Mouse (Mus musculus) telencephalon, adult 2 months (tissue): ENCODE measurements at regions not wholly inside any gene's neighbourhood (a gene's known extent, or its start where the extent isn't known, plus 50 kb on each side); places are given as distances from the start of the nearest gene placed in this dataset.

Source experiments
- DNase-seq: peaks from one replicate; pipeline ENCODE4 v3.0.0-alpha.2; 2011; ENCODE audit warnings: low read depth, low spot score

DNA sequence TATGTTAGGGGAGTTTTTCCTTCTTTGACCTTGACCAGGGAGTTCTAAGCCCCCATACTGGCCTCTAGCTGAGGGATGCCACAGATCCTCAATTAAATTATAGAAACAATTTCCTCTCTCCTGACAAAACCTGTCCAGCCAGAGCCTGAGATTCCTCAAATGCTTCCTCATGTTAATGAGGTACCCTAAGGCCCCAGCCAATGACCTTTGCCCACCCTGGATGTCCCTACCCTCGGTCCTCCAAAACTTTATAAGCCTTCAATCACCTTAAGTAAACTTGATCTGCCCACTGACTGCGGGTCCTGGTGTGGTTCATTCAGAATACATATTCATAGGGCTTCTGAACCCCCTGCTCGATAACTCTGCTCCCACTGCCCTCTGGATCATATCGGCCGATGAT, 227.7 kb upstream of the Vstm2b start:
- DNase-seq, result no peak

DNA sequence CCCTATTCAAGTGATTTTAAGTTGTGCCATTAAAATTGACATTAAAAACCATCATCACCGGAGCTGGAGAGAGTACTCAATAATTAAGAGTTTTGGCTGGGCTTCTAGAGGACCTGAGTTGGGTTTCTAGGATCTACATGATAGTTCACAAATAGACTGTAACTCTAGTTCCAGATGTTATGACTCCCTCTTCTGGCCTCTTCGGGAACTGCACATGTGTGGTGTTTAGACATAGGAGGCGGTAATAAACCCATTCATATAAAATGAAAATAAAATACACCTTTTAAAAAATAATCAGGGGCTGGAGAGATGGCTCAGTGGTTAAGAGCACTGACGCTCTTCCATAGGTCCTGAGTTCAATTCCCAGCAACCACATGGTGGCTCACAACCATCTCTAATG, 227.1 kb upstream of the Vstm2b start:
- no peak for DNase-seq

DNA sequence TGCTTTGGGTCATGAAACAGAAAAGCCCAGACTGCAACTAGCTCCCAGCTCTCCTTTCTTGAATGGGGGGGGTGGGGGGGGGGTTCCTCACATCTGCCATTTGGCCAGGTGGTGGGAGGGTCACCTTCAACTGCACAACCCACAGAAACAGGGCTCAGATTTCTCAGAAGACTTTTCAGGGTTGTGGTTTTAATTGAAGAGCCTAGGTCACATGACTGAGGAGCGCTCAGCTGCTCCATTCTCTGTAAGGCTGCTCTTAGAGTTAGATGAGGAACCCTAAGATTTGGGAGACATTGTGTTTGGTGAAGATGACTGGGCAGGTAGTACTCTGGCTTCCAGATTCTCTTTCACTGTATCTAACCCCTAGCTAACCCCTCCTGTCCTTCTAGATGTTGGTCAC, 225.8 kb upstream of the Vstm2b start:
- no peak for DNase-seq

DNA sequence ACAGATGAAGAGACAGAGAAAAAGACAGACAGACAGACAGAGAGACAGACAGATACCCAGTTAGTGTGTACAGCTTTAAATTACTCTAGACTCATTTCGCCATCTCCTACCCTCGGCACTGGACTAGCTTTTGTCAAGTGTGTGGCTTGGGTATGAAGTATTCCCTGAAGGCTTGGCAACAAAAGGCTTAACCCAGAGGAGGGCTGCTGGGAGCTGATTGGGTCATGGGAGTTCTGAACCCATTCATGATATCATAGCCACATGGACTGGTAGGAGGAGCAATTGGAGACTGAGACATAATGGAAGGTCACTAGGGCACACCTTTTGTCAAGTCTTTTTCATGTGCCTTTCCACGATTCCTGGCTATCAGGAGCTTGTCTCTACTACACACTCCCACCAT, 223.7 kb upstream of the Vstm2b start:
- no peak for DNase-seq

DNA sequence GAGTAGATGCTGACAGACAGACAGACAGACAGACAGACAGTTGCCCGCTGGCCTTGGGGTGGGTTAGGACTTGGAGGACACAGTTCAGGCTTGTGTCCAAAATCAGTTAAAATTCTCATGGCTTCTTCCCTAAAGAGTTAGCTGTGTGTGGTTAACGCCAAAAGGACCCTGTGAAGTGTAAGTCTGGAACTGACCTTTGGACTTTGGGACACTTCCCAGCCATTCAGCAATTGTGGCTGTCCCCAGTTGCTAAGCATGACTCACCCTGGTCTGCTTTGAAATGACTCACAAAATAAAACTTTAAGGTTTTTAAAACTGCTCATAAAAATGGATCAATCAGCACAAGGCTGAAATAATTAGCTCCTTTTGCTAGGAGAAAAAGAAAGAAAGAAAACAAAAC, 220.5 kb upstream of the Vstm2b start:
- DNase-seq, result no peak

DNA sequence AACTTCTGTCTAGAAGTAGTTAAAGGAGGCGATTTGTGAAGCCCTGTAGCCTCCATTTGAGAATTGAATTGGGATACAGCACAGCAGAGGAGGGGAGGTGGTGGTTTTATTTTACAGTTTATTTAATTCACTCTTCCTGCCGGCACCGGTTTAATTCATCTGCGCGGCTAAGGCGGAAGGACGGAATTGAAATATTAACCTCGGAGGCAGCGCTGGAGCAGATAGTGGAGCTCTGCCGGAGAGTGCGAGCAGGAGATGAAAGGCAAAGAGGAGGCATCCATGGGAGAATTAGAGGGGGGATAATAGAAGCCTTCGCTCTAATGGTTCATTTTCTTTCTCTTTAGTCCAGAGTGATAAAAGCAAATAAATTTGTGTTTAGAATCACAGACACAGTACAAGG, 217.6 kb upstream of the Vstm2b start:
- no peak for DNase-seq

DNA sequence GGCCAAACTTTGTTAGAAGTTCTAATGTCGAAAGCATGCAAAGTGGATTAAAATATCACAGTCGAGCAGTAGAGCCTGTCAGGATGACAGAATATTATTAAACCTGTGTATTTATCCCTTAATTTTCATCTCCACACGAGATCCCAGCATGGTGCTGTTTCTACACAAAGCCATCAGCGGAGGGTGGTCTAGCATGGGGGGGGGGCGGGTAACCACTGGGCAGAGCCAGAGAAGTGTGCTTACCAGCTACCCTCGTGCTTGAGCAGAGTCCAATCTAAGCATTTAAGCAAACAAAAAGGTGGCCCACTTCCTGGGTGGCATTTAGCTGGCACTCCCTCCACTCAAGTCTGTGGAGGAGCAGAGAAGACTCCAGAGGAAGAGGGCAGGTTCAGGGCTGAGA, 217.1 kb upstream of the Vstm2b start:
- DNase-seq, result no peak

DNA sequence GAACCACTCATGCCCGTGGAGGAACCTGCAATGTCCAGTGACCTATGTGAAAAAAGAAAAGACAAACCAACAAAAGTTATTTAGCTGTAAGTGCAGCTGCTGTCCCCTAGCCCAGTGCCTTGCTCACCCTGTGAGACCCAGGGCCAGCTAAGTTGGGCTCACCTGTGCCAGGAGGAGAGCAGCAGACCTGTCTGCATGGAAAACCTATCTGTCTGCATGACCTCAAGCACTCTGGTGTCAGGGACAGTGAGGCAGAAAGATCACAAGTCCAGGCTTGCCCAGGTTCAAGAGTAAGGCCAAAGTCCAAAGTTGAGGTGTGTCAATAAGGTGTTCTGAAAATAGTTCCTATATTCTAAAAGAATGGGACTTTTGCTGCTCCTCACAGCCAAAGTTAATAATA, 215.0 kb upstream of the Vstm2b start:
- no peak for DNase-seq

DNA sequence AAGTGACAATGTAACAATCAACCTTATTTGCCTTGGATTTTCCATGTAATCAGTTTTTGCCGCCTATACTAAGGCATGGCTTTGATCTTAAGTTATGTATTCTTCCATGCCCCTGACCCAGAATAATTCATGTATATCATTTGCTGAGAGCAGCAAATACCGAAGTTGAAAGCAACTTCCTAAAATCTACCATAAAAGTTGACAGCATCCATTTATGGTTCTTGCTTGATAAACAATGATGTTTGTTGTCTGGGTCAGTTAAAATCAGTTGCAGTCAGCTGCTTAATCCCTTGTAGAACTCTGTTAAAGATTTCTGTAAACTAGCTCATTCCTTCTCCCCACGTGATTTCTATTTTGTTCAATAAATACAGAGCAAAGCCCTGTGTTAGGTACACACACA, 214.5 kb upstream of the Vstm2b start:
- no peak for DNase-seq

DNA sequence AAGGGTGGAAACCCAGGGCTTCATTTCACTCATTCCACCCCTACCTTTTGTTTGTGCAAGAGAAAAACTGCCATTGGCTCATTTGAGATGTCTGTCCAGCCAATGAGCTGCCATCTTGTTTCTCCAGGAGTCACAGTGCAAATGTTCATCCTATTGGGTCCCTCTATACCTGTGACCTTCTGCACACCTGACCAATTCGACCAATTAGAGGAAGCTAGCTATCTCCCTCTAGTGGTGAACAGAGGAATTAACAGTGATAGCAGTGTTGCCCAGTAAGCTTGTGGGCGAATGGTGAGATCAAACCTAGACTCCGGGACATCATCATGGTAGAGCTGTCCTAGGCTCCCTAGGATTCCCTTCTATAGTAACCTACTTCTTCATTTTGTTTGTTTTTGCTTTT, 211.1 kb upstream of the Vstm2b start:
- no peak for DNase-seq

DNA sequence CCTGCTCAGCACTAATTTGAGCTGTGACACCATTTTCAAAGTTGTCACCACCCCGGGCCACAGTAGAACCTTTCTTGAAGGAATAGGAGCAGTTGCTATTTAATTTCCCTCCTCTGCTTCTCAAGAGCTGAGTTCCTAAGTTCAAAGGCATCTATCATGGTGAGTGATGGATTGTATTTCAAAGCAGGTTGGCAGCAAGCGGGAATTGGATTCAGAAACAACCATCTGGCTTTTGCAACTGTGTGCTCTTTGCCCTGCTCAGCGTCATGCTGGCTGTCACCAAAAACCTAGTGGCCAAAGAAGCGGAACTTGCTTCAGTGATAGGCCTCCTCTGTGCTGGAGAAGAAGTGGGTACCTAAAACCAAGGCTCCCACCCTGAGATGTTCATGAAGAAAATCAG, 209.6 kb upstream of the Vstm2b start:
- DNase-seq, result no peak

DNA sequence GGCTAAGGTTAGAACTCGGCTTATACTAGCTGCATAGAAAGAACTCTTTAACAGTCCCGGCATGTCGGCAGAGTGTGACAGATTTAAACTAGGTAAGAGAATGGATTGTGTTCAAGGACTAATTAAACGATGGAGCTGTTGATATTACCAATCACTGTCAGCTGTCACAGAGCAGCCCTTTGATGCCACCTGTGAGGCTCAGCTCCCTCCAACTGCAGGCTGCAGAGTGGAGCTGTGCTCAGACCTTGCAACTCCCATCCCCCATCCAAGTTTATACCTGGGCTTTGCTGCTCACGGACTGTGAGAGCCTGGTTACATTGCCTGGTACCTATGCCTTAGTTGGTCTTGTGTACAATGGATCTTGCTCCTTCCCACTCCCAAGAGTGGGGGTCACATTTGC, 204.4 kb upstream of the Vstm2b start:
- no peak for DNase-seq

DNA sequence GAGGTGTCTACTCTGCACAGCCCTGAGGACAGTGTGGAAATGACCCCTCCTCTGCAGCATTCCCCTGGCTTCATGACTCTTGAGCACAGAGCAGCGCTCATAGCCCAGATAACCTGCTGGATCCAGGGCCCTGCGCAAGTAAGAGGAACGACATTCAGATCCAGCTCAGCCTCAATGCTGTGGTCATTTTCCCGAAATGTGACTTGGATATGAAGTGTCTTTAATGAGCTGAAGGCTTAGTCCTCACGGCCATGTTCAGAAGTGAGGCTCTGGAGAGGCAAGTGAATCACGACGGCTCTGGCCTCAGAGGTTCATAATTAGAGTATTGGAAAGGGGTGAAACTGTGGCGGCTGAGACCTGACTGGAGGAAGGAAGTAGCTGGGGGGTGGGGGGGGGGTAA, 200.6 kb upstream of the Vstm2b start:
- no peak for DNase-seq

DNA sequence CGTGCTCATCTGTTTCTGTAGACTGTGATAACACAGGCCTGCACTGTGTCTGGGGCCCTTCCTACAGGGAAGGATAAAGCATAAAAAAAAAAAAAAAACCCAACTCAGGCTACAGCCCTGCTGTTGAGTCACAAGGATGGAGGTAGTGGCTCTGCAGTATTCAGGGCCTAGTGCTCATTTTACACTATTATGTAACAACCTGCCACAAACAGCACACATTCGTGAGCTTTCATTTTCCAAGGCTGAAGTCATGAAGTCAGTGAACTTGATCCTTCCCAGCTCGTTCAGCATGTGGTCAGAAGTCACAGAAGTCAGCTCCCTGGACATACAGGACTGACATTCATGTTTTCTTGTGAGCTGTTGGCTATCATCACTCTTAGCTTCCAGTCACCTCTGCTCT, 199.8 kb upstream of the Vstm2b start:
- DNase-seq, result no peak

DNA sequence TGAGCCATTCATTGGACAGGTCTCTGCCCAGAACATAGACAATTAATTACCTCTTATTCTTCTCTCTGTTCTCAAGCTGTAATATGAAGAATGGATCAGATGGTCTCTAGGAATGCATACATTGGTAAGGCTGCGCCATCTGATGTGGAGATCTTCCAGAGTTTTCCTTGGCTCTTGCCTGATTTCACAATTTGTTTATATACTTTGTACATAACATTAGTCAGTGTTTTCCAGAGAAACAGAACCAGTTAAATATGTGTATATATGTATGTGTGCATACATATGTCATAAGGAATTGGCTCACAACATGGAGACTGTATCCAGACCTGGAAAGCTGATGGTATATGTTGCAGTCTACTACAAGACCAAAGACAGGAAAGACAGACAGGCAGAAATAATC, 198.5 kb upstream of the Vstm2b start:
- no peak for DNase-seq

DNA sequence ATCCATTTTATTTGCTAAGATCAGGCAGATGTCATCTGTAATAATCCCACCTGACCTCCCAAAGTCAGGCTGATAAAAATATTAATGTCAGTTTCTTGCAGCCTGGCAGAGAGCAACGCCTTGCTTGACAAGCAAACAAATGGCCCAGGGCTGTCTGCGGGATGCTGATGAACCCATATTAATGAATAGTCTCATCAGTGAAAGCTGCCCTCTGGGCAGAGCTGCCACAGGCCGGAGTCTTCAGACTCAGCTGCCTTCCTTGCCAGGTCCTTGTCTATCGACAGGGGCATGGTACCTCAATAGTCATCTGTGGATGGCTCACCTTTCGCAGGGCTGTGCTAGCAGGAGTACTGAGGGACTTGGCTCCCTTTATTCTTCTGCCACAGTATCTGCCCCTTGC, 197.5 kb upstream of the Vstm2b start:
- no peak for DNase-seq

DNA sequence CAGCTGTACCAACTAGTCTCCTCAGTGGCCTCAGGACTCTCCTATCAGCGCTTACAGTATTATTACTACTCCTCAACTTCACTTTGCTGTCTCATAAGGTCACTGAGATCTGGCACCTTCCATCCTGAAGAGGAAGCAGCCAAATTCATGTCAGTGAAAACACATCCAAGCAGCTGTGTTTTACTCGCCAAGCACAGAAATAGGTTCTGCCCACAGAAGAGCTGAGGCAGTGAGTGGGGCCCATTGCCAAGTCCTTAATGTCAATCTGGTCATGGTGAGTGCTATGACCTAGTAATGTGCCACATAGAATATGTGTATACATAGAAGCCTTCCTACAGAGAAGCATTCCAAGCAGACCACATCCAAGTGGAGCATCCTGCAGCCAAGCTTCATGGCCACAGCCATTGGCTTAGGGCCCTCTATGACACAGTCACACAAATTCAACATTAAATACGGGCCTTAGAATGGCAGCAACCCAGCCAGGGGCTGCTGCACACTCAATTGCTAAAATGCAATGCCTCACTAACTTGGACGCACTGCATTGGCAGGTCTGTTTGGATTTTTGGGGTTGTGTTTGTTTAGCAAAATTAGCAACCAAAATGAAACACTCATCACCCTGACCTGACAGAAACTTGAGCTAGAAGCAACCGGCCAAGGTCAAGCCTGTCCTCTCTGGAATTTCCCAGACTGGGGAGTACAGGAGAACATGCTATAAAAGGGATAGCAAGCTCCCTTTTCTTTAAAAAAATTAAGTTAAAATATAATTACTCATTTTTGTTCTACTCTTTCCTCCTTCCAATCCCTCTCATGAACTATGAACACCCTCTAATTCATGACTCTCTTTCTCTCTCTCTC, 195.7 kb upstream of the Vstm2b start:
- DNase-seq, result no peak

DNA sequence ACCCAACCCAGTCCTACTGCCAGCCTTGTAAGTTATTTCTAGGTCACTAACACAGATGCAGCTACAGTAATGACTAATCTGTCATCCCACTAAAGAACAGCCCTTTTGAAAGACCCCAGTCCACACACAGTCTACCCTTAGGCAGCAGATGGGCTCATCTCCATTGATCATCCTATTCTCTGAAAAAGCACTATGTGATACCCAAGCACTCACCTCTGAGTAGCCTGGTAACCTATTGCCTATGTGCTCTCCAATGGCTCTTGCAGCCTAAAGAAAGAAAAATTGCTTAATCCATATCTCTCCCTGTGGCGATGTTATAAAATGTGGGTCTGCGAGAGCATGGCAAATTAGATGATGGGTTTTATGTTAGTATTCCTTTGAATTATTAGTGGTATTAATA, 189.9 kb upstream of the Vstm2b start:
- DNase-seq, result no peak

DNA sequence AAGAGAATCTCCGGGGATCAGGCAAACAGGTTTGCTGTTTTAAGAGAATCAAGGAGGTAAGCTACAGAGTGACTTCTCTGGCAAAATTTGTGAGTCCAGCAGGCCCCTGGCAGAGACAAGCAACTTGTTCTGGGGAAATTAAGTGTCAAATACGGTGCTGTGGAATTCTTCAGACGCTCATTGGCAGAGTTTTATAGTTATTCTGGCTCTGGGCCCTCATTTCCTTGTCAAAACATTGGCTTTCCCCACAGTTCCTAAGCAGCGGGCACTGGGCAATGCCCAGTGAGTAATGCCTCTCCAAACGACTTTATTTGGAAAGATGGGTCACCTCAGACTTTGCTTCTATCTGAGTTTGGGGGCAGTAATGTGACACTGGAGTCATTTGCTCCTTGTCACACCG, 180.1 kb upstream of the Vstm2b start:
- DNase-seq, result no peak

DNA sequence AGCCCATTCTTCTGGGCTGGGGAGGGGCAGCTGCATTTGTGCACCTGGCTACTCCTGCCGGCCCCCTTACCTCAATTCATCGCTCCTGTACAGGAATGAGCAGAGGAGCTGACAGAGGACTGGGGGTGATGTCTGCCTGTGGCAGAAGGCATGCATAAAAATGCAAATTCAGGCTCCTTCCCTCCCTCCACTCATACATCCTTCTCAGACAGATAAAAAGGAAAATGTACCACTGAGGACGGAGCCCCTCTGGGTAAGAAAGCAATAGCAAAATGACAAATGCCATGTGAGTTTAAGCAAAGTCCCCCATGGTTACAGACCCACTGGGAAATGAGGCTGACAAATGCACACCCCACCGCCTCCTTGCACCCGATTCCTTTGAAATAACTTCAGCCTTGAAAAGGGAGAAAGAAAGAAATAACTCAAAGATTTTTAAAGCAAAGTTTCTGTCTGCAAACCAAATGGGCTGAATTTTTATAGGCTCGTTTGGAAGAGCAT, 161.1 kb upstream of the Vstm2b start:
- DNase-seq, result no peak

DNA sequence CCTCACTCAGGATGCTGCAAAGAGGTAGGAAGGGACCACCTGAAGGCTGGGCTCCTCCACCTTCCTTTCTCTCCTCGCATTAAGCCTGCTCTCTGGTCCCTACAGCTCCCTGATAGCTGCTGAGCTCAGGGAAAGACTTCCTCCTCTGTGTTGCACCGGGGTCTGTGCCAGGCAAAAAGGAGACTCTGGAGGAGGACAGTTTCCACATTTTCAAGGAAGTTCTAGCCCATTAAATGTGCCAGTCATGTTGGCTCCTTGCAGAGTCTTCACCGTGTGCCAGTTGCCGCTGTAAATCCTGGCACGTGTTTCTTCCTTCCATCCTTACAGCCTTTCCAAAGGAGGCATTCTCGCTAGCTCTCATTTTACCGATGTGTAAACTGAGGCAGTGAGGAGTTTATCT, 160.6 kb upstream of the Vstm2b start:
- DNase-seq, result peak; percentile 36

DNA sequence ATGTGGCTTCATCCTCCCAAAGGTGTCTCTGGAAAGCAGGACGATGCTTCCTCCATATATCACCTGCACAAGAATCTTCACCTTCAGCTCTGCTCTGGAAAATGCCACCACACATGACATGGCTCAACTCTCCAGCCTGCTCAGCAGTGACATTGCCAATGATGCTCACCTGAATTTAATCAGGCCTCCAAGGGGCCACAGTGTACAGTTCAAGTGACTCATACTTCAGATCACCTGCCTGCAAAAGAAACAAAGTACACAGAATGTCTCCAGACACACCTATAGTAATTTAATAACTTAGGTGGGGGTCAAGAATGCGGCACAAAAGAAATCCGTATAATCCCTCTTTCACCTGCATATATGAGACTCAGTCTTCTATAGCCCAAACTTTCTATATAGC, 160.0 kb upstream of the Vstm2b start:
- DNase-seq, result no peak

DNA sequence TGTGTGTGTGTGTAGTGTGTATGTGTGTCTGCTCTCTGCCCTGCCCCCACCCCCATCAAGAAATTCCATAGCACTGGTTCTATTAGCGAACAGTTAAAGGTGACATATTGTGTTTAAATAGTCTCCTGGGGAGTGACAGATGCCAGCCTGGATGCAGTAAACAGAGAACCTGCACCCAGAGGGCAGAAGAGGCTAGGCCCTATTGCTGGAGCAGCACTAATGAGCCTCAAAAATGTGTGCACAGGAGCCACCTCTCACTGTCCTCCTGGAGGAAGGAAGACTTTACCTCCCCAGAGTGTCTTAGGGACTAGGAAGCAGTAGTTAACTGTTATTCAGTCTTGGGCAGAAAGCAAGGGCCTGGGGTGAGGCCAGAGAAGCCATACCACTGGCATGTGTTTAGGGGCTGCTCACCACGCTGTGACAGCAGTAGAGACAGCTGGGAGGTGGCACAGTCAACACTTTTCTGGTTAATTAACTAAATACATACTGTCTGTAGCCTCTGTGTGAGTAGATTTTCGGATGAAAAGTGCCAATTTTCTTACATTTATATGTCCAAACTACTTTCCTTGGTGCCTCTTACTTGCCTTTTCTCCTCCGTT, 155.5 kb upstream of the Vstm2b start:
- no peak for DNase-seq
